Mouse (Mus musculus): ENCODE measurements around the gene Gm13696. TPM values are rescaled to one million over a fixed set of nuclear protein-coding genes. Genes with fewer than 3 reads are reported as not detected.

Gene Gm13696
- polyA plus RNA-seq, 1 experiment from 2014 or later: not detected

- H3K27me3 ChIP-seq (replicated peaks; ENCODE audit: control insufficient read depth, insufficient read depth, low read length): no peaks in the 10 kb centered on the region
- H3K36me3 ChIP-seq (ENCODE audit: control insufficient read depth, insufficient read depth): no peaks in the 10 kb centered on the region
- H3K9ac ChIP-seq (replicated peaks; ENCODE audit: low read depth, low read length): no peak overlapping the region
- 79% methylated on average over 8 of the region's 8 CpGs for WGBS
- H3K4me1 ChIP-seq (replicated peaks; ENCODE audit: control insufficient read depth, insufficient read depth, low read length): no peaks in the 10 kb centered on the region
- H3K27ac ChIP-seq (ENCODE audit: low read length): no peak overlapping the region
- H3K4me3 ChIP-seq (replicated peaks; ENCODE audit: low read length): no peak overlapping the region
- no peak for ATAC-seq
- H3K4me2 ChIP-seq (ENCODE audit: low read length): no peak overlapping the region
- no peaks in the 10 kb centered on the region for H3K9me3 ChIP-seq (ENCODE audit: control insufficient read depth, low read length)
Observed at GRCm38 (mm10) chr2:84019519-84020305, 46.8 kb downstream of the Gm13696 start.

GRCm38 (mm10) chr2:84021930-84022329 is 49.0 kb downstream of the Gm13696 start:
- Histone ChIP-seq H3K4me3 (replicated peaks; ENCODE audit: low read length) (no peak overlapping the region), H3K9ac (replicated peaks; ENCODE audit: low read depth, low read length) (no peak overlapping the region), H3K9me3 (ENCODE audit: control insufficient read depth, low read length) (no peaks in the 10 kb centered on the region), H3K4me2 (ENCODE audit: low read length) (no peak overlapping the region), H3K27me3 (replicated peaks; ENCODE audit: control insufficient read depth, insufficient read depth, low read length) (no peaks in the 10 kb centered on the region), H3K4me1 (replicated peaks; ENCODE audit: control insufficient read depth, insufficient read depth, low read length) (0 out of 2 replicates have a peak, but pooled peaks cover 2% of the 10 kb centered on the region), H3K36me3 (ENCODE audit: control insufficient read depth, insufficient read depth) (no peaks in the 10 kb centered on the region), H3K27ac (ENCODE audit: low read length) (no peak overlapping the region)
- no peak for ATAC-seq
- 74% methylated on average over 2 of the region's 2 CpGs for WGBS

- H3K4me1 ChIP-seq (replicated peaks; ENCODE audit: control insufficient read depth, insufficient read depth, low read length): 0 out of 2 replicates have a peak, but pooled peaks cover 2% of the 10 kb centered on the region
- no peaks in the 10 kb centered on the region for H3K36me3 ChIP-seq (ENCODE audit: control insufficient read depth, insufficient read depth)
- no peak overlapping the region for H3K4me2 ChIP-seq (ENCODE audit: low read length)
- ATAC-seq: no peak
- 94% methylated on average over 2 of the region's 2 CpGs for WGBS
- H3K9me3 ChIP-seq (ENCODE audit: control insufficient read depth, low read length): no peaks in the 10 kb centered on the region
- no peak overlapping the region for H3K9ac ChIP-seq (replicated peaks; ENCODE audit: low read depth, low read length)
- H3K27me3 ChIP-seq (replicated peaks; ENCODE audit: control insufficient read depth, insufficient read depth, low read length): no peaks in the 10 kb centered on the region
- no peak overlapping the region for H3K4me3 ChIP-seq (replicated peaks; ENCODE audit: low read length)
- H3K27ac ChIP-seq (ENCODE audit: low read length): no peak overlapping the region
Observed at GRCm38 (mm10) chr2:84022905-84023304, 50.0 kb downstream of the Gm13696 start.

GRCm38 (mm10) chr2:84023319-84023718 is 50.4 kb downstream of the Gm13696 start:
- WGBS: 81% methylated on average over 2 of the region's 2 CpGs
- H3K27ac ChIP-seq (ENCODE audit: low read length): no peak overlapping the region
- H3K4me1 ChIP-seq (replicated peaks; ENCODE audit: control insufficient read depth, insufficient read depth, low read length): 0 out of 2 replicates have a peak, but pooled peaks cover 2% of the 10 kb centered on the region
- H3K9me3 ChIP-seq (ENCODE audit: control insufficient read depth, low read length): no peaks in the 10 kb centered on the region
- H3K9ac ChIP-seq (replicated peaks; ENCODE audit: low read depth, low read length): no peak overlapping the region
- H3K27me3 ChIP-seq (replicated peaks; ENCODE audit: control insufficient read depth, insufficient read depth, low read length): no peaks in the 10 kb centered on the region
- H3K4me3 ChIP-seq (replicated peaks; ENCODE audit: low read length): no peak overlapping the region
- H3K4me2 ChIP-seq (ENCODE audit: low read length): no peak overlapping the region
- no peak for ATAC-seq
- H3K36me3 ChIP-seq (ENCODE audit: control insufficient read depth, insufficient read depth): no peaks in the 10 kb centered on the region

Other genes starting within 250 kb of the Gm13696 start
- gene Itgav, start 248.7 kb upstream of the Gm13696 start, polyA plus RNA-seq (2015; fragmentation: Nextera tagmentation; extraction: Ambion mirVana): 18.8 and 20.8 TPM in 2 replicates
- gene Fam171b, start 160.5 kb upstream of the Gm13696 start, polyA plus RNA-seq (2015; fragmentation: Nextera tagmentation; extraction: Ambion mirVana): 76.3 and 78.6 TPM in 2 replicates
- gene Zswim2, start 31.9 kb upstream of the Gm13696 start, polyA plus RNA-seq (2015; fragmentation: Nextera tagmentation; extraction: Ambion mirVana): not detected in 2 replicates
- not detected in 2 replicates for gene Gm13698, start 17.4 kb upstream of the Gm13696 start, polyA plus RNA-seq (2015; fragmentation: Nextera tagmentation; extraction: Ambion mirVana)
- gene Gm13693, start 11.6 kb upstream of the Gm13696 start, polyA plus RNA-seq (2015; fragmentation: Nextera tagmentation; extraction: Ambion mirVana): not detected in 2 replicates
- gene Gm13695, start 5.8 kb upstream of the Gm13696 start, polyA plus RNA-seq (2015; fragmentation: Nextera tagmentation; extraction: Ambion mirVana): not detected in 2 replicates
- not detected in 2 replicates for gene Gm13694, start 5.8 kb downstream of the Gm13696 start, polyA plus RNA-seq (2015; fragmentation: Nextera tagmentation; extraction: Ambion mirVana)
- gene Gm13697, start 11.6 kb downstream of the Gm13696 start, polyA plus RNA-seq (2015; fragmentation: Nextera tagmentation; extraction: Ambion mirVana): not detected in 2 replicates
- gene Gm13691, start 17.4 kb downstream of the Gm13696 start, polyA plus RNA-seq (2015; fragmentation: Nextera tagmentation; extraction: Ambion mirVana): not detected in 2 replicates